Mouse (Mus musculus): Measurements from ENCODE around the gene Zfp212. TPM values are rescaled to one million over a fixed set of nuclear protein-coding genes. Genes with fewer than 3 reads are reported as not detected.

The Zfp212 gene
- 8.3 and 13.9 TPM in 2 replicates for total RNA-seq (2014; fragmentation: Nextera tagmentation)
- total RNA-seq (2017) = 7.3 and 11.5 TPM in 2 replicates

DNA sequence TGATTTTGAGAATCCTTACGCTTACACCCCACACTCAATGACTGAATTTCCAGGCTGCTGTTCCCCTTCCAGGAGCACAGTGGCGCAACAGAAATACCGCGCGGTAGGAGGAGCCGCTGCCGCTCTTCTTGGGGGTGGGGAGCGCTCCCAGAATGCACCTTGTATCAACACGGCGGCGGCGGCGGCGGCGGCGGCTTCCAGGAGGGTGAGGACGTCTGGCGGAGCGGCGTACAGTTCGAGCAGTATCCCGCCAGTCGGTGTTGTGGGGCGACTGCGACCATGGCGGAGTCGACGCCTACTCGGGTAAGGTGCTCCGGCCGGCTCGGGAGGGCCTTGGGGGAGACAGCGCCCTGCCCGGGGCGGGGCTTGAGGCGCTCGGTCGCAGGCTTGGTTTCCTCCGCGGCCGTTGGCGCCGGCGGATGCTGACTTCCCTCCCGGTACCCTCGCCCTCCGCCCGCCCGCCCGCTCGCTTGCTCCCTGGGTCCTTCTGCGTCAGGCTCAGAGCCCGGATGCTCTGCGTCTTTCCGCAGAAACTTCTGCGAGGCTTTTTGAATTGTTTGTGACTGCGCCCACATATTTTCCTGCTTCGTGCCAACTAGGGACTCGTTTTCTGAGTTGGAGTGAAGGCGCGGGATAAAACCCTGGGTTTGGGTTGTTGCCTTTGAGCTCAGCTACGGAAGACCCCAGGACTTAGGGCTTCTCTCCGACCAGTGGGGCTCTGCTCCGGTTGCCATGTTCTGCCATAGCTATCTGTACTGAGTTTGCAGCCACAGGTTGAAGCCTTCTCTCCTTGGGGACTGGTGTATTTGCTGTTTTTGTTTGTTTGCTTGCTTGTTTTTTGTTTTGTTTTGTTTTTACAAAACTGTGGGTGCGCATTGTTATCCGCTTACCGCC lies at the start of gene Zfp212:
Zfp212 (plus strand) TSS at position 30 of the 894 bp plus-strand sequence.
- peak; percentile 96 for ATAC-seq (replicated peaks; ENCODE audit: poor library complexity, severe bottlenecking)

DNA sequence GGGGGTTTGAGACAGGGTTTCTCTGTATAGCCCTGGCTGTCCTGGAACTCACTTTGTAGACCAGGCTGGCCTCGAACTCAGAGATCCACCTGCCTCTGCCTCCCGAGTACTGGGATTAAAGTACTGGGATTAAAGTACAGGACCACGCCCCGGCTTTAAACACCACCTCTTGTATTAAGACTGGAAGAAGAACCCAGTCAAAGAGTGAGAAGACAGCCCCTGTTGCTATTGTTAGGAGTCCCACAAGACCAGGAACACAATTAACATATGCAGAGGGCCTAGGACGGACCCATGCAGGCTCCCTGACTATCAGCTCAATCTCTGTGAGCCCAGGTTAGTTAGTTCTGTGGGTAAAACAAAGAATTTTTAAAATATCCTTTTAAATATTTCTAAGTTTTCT lies 48.0 kb upstream of the Zfp212 start:
- ATAC-seq (replicated peaks; ENCODE audit: poor library complexity, severe bottlenecking) = no peak

GRCm38 (mm10) chr6:47877058-47877457 lies 43.2 kb upstream of the Zfp212 start, which contains the start of gene Zfp282:
TSS of gene Zfp282 (plus strand) at chr6:47877204.
- ATAC-seq (replicated peaks; ENCODE audit: poor library complexity, severe bottlenecking) = no peak

GRCm38 (mm10) chr6:47877461-47878132 lies 42.7 kb upstream of the Zfp212 start:
- peak; percentile 95 for ATAC-seq (replicated peaks; ENCODE audit: poor library complexity, severe bottlenecking)

GRCm38 (mm10) chr6:47878133-47878514 lies 42.2 kb upstream of the Zfp212 start:
- no peak for ATAC-seq (replicated peaks; ENCODE audit: poor library complexity, severe bottlenecking)

DNA sequence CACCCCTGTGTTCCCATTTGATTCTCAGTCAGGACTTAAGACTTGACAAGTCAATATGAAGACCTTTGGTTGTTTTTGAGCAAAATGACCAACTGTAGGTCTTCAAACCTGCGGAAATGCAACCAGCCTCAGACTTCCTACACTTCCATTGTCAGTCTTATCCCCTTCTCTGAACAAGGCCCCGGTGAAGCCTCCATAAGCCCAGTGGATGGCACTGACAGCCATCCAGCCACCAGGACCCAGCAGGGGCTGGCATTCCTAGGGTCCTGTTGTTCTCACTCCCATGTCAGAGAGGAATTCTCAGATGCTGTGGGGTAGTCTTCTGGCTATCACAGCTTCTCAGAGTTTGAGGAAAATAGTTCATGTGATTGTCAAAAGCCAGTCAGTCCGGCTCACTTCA lies 41.7 kb upstream of the Zfp212 start:
- ATAC-seq (replicated peaks; ENCODE audit: poor library complexity, severe bottlenecking) = no peak

DNA sequence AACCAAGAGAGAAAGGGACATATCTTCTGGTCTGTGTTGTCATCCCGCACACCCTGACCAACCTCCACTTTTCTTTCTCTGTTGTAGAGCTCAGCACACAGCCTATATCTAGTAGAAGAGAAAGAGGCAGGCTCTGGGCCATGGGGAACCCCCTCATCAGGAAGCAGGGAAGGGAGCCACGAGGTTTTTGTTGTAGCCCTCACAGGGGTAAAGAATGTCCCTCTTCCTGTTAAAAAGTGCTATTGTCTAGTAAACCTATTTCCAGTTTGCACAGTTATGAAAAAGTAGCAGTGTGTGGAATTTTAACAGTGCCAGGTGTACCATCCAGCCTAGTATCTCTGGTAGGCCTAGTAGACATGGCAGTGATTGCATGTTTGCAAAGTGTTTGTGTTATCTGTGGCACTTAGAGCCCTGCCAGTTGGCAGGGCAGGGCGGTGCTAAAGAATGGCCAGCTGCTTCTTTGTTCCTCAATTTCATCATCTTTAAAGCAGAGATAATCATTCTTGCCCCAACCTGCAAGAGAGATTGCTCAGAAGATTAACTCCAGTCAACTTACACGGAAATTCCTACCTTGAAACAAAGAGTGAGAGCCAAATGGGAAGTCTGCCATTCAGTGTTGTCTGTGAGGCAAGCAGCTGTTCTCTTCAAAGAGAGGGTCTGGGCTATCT lies 41.1 kb upstream of the Zfp212 start:
- ATAC-seq (replicated peaks; ENCODE audit: poor library complexity, severe bottlenecking) = no peak

DNA sequence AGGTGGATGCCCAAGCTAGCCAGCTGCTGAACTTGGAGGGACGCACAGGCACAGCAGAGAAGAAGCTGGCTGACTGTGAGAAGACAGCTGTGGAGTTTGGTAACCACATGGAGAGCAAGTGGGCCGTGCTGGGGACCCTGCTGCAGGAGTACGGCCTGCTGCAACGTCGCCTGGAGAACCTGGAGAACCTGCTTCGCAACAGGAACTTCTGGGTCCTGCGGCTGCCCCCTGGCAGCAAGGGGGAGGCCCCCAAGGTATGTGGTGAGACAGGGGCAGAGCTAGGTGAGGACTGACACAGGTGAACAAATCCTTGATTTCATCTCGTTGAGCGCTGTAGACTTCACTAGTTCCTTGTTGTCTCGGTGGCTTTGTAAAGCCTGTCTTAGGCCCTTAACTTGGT lies 40.1 kb upstream of the Zfp212 start:
- ATAC-seq (replicated peaks; ENCODE audit: poor library complexity, severe bottlenecking) = no peak

DNA sequence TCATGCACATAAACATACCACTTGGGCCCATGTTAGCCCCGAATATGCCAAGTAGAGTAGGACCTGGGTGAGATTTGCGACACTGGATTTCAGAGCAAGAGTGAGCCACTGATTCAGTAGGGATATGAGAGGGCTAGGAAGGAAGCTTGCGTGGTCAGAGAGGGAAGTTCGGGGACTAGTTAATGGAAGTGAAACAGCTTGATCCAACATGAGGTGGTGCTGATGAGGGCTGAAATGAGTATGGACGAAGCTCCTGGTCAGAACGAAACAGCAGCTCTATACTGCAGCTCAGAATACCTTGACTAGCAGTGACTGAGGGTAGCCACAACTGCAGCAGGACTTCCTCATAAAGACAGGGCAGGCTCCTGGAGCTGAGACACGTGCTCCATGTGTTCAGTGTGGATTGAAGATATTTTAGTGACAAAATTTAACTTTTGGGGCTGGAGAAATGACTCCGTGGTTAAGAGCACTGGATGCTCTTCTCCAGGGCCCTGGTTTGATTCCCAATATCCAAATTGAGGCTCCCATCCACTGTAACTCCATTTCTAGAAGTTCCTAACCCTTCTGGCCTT lies 31.4 kb upstream of the Zfp212 start:
- peak; percentile 87 for ATAC-seq (replicated peaks; ENCODE audit: poor library complexity, severe bottlenecking)

- no peak for ATAC-seq (replicated peaks; ENCODE audit: poor library complexity, severe bottlenecking)
Measured at GRCm38 (mm10) chr6:47899416-47899815, 20.9 kb upstream of the Zfp212 start.

DNA sequence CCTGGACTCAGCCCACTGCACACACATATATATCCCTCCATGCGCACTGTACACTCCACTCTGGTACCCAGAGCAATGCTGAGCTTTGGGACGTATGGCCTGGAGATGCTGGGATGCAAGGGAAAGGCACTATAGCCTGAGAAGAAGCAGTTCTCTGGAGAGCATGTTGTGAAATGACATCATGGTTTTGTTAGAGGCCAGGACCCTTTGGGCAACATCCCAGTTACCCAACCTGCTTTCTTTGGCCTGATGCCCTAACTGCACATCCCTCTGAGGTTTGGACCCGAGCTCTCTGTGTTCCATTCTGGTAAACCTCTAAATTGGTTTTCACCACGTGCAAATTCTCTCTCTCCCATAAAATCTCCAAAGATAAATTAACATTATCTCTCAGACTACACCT lies 16.7 kb upstream of the Zfp212 start:
- ATAC-seq (replicated peaks; ENCODE audit: poor library complexity, severe bottlenecking) = no peak

DNA sequence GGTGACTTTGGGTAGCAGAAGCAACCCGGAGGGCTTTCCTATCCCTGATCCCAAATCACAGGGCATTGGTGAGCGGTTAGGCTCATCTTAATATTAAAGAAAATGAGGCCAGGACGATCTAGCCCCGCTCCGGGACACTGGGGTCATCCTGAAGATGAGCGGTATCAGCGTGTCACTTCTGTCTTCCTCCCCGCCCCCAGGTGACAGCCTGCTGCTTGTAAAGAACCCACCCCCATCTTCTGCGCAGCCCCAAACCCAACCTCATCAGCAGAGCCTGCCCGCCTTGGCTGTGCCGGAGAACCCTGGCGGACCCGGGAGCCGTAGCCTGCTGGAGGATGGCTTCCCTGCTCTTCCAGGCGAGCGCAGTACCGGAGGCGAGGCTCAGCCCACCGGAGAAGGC lies 15.9 kb upstream of the Zfp212 start:
- no peak for ATAC-seq (replicated peaks; ENCODE audit: poor library complexity, severe bottlenecking)

DNA sequence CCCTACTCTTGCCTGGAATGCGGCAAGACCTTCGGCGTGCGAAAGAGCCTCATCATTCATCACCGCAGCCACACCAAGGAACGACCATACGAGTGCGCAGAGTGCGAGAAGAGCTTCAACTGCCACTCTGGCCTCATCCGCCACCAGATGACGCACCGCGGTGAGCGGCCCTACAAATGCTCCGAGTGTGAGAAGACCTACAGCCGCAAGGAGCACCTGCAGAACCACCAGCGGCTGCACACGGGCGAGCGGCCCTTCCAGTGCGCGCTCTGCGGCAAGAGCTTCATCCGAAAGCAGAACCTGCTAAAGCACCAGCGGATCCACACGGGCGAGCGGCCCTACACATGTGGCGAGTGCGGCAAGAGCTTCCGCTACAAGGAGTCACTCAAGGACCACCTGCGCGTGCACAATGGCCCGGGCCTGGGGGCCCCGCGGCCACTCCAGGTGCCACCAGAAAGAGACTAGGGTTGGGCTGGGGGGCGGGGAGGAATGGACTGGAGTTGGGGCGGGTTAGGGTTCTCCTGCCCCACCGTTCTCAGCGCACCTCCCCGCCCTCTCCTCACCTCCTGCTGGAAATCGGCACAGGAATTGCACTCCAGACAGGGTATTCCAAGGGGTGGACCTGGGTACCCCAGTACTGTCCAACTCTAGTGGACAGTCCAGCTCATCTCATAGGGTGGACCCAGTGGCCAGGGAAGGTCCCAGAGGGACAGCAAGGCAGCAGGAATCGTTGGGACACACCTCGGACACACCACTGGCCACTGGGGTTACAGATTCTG lies 15.2 kb upstream of the Zfp212 start:
- no peak for ATAC-seq (replicated peaks; ENCODE audit: poor library complexity, severe bottlenecking)

- ATAC-seq (replicated peaks; ENCODE audit: poor library complexity, severe bottlenecking) = no peak
Measured at GRCm38 (mm10) chr6:47906326-47906725, 13.9 kb upstream of the Zfp212 start.

- no peak for ATAC-seq (replicated peaks; ENCODE audit: poor library complexity, severe bottlenecking)
Measured at GRCm38 (mm10) chr6:47909007-47909406, 11.3 kb upstream of the Zfp212 start.

DNA sequence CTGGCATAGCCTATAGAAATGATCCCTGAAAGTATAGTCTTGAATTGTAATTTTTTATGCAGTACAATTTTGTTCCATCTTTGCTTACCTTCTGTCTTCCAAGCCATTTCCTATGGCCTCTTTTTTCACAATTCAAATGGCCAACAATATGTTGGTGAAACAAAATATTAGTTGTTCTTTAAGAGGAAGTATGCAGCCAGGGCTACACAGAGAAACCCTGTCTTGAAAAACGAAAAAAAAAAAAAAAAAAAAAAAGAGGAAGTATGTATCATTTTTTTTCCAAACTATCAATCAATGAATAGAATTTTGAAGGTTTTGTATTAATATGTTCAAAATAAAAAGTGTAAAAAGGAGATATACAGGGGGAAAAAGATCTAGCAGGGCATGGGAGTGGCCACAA lies 8.6 kb upstream of the Zfp212 start:
- peak; percentile 62 for ATAC-seq (replicated peaks; ENCODE audit: poor library complexity, severe bottlenecking)

- no peak for ATAC-seq (replicated peaks; ENCODE audit: poor library complexity, severe bottlenecking)
Measured at GRCm38 (mm10) chr6:47912991-47913390, 7.3 kb upstream of the Zfp212 start.

- ATAC-seq (replicated peaks; ENCODE audit: poor library complexity, severe bottlenecking) = no peak
Measured at GRCm38 (mm10) chr6:47917051-47917450, 3.2 kb upstream of the Zfp212 start.

- ATAC-seq (replicated peaks; ENCODE audit: poor library complexity, severe bottlenecking) = no peak
Measured at GRCm38 (mm10) chr6:47918768-47919274, 1.5 kb upstream of the Zfp212 start.

Data from granulocyte monocyte progenitor cell, adult 5-6 weeks (primary cell).